Mouse (Mus musculus) embryo, embryonic 10 days (tissue): ENCODE results near the gene Scrt2.
"Not testable (repeated sequence)": the region's sequence is repeated elsewhere in the genome, so short reads cannot be mapped to it uniquely, and the experiment has no call there.

ENCODE experiments used
- DNase-seq: peaks from one replicate; pipeline ENCODE4 v3.0.0-alpha.2; 2015; ENCODE audit warnings: low spot score

Gene Scrt2

GRCm38 (mm10) chr2:152080685-152081541 lies at the start of gene Scrt2:
Gene Scrt2, plus strand, starts transcription at chr2:152081529.
- peak; percentile 57 for DNase-seq

DNA sequence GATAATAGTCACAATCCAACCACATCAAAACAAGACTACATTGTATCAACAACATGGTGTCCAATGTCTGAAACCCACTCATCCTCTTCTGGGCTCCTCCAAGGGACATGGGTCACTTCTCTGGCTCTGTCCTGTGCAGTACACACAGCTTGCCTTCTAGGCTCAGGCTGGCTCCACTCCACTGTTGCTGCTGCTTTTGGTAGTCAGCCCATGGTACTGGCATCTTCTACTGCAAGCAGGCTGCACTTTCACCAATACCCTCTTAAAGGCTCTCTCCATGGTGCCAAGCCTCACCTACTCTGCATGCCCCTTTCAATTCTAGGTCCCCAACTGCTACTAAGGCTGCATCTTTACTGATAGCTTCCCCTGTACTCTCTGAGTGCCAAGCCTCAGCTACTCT lies 41.2 kb upstream of the Scrt2 start:
- DNase-seq, result no peak

DNA sequence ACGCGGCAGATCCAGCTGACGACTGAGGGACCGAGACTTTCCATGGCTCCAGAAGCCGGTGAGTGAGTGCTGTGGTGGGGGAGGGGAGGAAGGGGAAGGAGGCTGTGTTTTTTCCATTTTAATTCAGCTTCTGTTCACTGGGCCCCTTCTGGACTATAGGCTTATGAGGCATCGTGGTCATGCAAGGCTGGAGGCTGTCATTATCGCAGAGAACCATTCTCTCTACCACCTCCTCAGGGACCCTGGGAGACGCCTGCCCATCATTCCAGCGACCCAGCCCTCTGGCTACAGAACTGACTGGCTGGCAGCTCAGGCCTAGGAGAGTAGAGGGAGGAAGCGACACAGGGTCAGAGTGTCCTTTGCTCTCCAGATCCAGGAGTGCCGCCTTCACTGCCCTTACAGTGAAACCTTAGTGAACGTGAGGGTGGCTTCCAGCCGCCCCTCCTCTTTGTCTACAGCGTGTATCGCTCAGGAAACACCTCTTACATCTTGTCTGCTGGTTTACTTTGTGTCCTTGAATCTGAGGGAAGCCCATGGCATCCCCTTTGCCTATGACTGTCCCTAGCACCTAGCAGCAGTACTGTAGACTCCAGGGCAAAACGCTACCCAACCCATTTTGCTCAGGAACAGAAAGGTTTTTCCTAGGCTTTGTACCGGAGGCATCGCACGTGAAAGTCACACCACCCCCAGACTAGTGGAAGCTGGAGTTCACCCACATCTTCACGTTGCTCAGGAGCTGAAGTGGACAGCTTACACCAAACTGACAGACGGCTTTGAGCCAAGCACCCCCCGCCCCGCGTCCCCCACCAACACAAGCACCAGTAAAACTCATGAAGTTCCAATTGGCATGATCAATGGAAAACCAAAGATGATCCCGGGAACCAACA lies 34.0 kb upstream of the Scrt2 start:
- peak; percentile 55 for DNase-seq

DNA sequence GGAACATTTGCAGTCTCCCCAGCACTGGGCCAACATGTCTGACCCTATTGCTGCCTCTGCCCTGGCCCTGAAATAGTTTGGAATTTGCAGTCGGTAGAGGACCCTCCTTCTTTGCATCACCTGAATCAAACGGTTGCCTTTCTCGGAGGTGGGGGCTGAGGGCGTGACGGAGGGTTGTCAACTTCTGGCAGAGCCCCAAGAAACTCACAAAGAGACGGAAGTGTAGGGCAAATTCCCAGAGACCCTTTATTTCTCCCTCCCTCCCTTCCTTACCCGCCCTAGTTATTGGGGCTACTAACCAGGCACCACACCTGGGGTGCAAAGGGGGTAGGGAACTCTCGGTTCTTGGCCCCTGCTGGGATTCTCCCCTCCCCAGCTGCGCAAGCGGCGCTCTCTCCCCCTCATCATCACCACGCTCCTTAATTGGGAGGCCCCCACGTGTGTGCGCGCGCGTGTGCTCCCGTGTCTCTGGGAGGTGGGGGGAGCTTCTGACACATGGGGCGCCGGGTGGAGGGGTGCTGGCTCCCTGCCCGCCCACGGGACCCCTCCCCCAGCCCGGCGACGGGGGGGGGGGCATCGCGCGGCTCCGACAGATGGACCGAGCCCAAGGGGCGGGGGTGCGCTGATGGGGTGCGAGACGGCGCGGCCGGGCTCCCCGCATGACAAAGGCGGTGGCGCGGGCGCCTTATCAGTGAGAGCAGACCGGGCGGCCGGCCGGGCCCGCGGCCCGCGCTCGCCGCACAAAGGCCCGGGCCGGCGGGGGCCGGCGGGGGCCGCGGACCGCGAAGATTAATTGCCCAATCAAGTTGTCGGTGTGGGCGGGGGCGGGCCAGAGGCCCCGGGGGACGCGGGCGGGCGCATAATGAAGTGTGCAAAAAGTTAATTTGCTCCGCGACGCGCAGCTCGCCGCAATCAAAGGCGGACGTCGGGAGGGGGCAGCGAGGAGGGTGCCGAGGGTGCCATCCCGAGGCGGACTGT lies 33.0 kb upstream of the Scrt2 start:
- DNase-seq, result no peak

DNA sequence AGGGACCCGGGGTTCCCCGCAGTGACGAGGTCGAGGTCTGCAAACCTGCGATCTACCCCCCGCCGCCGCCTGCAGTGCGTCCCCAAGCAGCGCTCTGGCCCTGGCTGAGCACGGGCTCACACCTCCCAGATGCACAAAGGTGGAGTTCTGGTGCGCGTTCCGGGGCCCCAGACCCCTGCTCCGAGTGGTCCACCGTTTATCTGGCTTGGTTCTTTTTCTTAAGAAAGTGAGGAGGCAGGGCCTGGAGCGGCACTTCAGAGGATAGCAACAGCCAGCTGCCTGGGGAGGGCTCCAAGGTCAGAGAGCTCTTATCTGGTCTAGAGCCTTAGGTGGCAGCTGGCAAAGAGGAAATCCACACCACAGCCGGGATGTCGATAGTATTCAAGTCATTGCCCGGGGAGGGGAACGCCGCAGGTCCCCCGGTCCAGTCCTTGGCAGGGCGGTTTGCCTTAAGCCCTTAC lies 32.3 kb upstream of the Scrt2 start:
- DNase-seq, result peak; percentile 55

GRCm38 (mm10) chr2:152049611-152050270 lies 31.6 kb upstream of the Scrt2 start:
- DNase-seq, result no peak

DNA sequence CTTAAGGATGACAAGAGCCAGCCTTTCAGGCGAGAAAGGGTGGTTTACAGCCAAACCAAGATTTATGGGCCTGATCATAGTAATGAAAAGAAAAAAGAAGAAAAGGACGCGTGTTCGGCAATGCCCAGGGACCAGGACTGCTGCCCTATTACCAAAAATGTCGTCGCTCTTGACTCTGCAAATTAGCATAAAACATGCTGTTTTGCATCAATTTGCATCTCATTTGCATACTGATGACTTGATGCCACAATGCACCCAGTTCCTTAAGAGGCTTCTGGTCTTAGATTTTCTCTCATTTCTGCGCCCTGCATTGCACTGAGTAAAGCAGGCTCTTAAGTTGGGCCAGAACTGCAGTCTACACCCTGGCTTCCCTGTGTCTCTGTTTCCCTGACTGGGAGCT lies 31.0 kb upstream of the Scrt2 start:
- peak; percentile 37 for DNase-seq

DNA sequence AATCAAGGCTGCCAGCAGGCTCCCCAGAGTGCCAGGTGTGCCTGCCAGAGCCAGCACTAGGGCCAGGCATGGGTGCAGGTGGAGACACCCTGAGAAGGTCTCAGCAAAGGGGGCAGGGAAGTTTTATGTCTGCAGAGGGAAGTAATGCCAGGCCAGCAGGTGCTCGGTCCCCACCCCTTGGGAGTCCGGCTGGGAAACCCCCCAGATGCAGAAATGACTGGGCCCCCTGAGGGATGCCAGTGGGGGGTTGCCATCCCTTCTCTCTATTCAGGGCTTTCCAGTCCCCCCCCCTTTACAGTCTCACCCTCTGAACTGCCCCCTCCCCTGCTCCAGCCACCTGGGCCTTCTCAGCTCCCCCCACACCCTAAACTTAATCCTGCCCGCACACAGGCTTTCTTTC lies 29.3 kb upstream of the Scrt2 start:
- no peak for DNase-seq

DNA sequence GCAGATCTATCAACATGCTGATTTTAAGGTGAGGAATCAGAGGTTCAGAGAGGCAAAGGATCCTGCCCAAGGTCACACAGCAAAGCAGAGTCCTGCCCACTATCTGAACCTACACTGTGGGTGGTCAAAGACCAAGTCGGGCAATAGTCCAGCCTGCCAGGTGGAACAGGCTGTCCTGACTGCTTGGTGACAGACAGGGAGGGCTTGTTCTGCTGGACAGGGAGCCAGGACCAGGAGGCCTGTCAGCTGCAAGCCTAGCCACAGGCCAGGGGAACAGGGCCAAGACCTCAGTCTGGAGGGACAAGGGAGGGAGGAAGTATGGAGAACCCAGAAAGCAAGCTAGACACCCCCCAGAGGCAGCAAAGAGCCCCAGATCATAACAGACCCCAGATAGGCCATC lies 25.9 kb upstream of the Scrt2 start:
- no peak for DNase-seq

DNA sequence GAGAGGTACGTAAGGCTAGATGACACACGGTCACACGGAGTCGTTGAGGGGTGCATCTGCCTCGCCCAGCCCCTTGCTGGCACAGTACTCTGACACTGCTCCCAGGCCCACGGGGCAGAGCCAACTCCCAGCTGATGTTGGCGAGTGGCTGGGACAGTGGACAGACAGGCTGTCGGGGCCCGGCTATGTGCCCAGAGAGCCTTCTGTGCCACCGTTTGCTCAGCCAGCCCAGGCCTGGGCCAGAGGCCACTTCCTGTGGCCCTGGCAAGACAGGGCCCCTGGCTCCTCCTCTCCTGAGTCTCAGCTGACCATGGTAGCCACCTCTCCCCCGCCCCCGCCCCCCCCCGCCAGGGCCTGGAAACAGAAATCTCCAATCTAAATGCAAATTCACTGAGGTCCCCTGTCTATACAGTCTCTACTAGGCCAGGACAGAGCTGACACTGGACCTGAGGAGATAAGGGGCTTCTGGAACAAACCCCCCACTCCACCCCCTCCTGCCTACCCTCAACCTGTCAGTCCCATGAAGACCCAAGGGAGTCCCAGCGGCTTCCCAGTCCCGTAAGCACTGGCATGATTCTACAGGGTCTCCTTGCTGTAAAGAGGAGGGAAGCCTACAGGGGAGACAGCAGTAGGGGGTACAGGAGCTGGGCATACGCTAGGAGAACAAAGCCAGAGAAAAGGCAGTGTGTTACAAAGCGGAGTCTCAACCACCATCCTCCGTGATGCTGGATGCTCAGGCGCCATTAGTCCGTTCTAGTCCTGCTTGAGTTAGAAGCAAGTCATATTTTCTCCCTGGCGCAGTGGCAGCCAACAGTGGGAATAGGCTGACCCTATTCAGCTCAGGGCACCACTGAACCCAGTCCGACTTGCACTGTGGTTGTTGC lies 24.7 kb upstream of the Scrt2 start:
- no peak for DNase-seq

DNA sequence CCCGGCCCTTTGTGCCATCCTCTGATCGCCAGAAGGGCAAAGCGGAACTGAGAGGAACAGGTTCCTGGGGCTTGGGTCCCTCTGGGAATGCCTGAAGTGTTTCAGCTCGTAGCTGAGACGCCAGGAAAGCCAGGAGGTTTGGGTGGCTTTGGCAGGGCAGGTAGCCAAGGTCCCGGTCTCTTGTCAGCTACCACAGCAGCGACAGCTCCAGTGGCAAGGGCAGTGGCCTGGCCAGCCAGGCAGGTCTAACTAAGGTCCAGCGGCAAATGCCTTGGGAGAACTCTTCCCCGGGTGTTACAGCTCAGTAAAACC lies 24.1 kb upstream of the Scrt2 start:
- no peak for DNase-seq

DNA sequence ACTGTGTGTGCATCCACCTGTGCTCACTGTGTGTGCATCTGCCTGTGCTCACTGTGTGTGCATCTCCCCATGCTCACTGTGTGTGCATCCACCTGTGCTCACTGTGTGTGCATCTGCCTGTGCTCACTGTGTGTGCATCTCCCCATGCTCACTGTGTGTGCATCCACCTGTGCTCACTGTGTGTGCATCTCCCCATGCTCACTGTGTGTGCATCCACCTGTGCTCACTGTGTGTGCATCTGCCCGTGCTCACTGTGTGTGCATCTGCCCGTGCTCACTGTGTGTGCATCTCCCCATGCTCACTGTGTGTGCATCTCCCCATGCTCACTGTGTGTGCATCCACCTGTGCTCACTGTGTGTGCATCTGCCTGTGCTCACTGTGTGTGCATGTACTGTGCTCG lies 18.5 kb upstream of the Scrt2 start:
- not testable (repeated sequence) for DNase-seq

DNA sequence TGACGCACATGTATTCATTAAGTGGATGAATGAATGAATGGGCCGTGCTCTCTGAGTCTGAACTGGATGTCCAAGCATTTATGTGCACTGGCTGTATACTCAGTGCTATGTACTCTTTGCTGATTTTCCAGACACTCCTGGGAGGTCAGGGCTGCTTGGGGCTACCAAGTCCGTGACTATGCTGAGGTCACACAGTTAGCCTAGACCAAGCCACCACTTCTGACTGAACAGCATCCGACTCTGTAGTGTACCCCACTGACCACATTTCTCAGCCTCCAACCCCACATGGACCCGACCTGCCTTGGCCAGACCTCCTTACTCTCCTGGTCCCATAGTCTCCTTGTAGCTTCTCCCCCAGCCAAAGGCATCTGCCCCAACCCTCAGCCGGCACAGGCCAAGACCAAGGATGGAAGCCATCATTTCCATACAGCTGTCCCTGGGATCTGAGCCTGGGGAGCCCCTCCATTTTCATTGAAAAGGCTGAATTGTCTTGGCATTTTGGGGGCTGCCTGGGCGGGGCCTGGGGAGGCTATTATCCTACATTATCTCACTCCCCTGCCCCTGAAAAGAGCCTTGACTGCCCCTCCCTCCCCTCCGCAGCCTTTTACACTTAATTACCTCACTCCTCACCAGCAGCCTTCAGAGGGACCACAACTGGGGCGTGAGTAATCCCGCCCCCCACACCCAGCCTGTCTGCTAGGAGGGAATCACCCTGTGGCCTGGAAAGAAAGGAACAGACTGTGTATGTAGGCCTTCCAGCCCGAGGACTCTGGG lies 12.5 kb upstream of the Scrt2 start:
- peak; percentile 56 for DNase-seq

GRCm38 (mm10) chr2:152069434-152069786 lies 11.9 kb upstream of the Scrt2 start:
- no peak for DNase-seq

GRCm38 (mm10) chr2:152069941-152070340 lies 11.4 kb upstream of the Scrt2 start:
- DNase-seq, result no peak

- no peak for DNase-seq
These were observed 6.8 kb upstream of the Scrt2 start for GRCm38 (mm10) chr2:152074521-152074920.

DNA sequence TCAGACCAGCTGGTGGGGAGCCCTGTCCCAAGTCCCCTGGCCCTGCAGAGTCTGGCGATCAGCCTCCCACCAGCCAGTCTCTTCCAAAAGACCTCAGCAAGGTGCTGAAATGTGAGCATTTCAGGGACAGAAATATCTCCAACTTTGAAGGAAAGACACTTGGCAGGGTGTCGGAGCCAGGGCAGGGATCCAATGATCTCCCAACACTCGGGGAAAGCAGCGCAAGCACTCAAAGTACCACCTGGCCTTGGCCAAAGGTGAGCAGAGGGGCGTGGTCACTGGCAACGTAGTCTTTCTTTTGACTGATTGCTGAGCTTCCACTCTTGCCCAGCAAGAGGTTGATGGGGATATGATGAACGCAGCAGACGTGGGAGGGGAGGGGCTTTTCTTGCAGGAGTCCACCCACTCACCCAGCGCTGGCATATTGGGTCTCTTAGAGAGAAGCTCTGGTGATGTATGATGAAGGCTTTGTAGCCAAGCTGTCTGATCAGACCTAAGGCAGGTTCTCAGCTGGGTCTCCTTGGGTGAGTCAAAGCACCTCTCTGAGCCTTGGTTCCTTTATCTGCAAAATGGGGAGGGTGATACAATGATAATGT lies 5.9 kb upstream of the Scrt2 start:
- no peak for DNase-seq

DNA sequence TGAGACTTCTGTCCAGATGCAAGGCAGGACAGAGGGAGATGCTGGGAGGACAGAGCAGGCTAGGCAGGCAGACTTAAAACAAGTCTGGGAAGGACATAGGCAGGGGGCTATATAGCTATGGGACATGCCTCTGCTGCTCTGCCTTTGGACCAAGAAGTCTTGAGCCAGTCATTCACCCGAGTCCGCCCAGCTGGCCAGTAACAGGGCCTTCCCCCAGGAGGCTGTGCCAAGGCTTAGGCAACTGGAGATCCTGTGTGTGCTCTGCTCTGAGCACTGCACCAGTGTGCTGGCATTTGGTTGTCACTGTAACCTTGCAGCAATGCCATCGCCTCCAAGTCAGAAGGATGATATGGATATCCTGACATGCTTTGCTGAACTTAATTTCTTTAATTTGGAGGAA lies 4.0 kb upstream of the Scrt2 start:
- no peak for DNase-seq
